Mouse (Mus musculus) gastrocnemius, adult 8-10 months (tissue): Measurements from ENCODE around the gene Gpr62. TPM values are rescaled to one million over a fixed set of nuclear protein-coding genes. Genes with fewer than 3 reads are reported as not detected.

Experiments used
- DNase-seq, 2 experiments: peaks; one replicate each; pipeline ENCODE4 v3.0.0; 2022; ENCODE audit warnings: low spot score in 2 of 2
- total RNA-seq, 4 experiments: library from RNA; stranded (reverse); gene quantifications; 2 replicates each; pipeline ENCODE4 v1.2.4; 2022

The Gpr62 gene
- total RNA-seq, 4 experiments from 2014 or later: 0.12 to 0.43 TPM; not detected in 2

GRCm38 (mm10) chr9:106475046-106475445 lies 9.3 kb upstream of the Gpr62 start:
- peak; percentile 15 to 43 for DNase-seq

GRCm38 (mm10) chr9:106474456-106474855 lies 8.7 kb upstream of the Gpr62 start:
- DNase-seq: peak; percentile 43 to 52

GRCm38 (mm10) chr9:106473753-106474105 lies 8.0 kb upstream of the Gpr62 start:
- DNase-seq: peak; percentile 5 to 12

- peak in 1 of 2 experiments; percentile 13 for DNase-seq
Measured at GRCm38 (mm10) chr9:106473081-106473752, 7.5 kb upstream of the Gpr62 start.

GRCm38 (mm10) chr9:106472321-106472720 lies 6.6 kb upstream of the Gpr62 start:
- DNase-seq: peak in 1 of 2 experiments; percentile 17

GRCm38 (mm10) chr9:106471892-106472291 lies 6.2 kb upstream of the Gpr62 start:
- peak; percentile 67 to 72 for DNase-seq

GRCm38 (mm10) chr9:106470991-106471750 lies 5.4 kb upstream of the Gpr62 start:
- peak in 1 of 2 experiments; percentile 2 for DNase-seq

- DNase-seq: no peak
Measured at GRCm38 (mm10) chr9:106469776-106470175, 4.0 kb upstream of the Gpr62 start.

GRCm38 (mm10) chr9:106469317-106469716 lies 3.6 kb upstream of the Gpr62 start:
- DNase-seq: no peak

- DNase-seq: no peak
Measured at GRCm38 (mm10) chr9:106467746-106468145, 2.0 kb upstream of the Gpr62 start.

GRCm38 (mm10) chr9:106466721-106467120 lies 983 bp upstream of the Gpr62 start:
- DNase-seq: no peak

- peak in 1 of 2 experiments; percentile 54 for DNase-seq
Measured at GRCm38 (mm10) chr9:106464751-106465541, 792 bp downstream of the Gpr62 start.

- no peak for DNase-seq
Measured at GRCm38 (mm10) chr9:106463122-106464063, 2.3 kb downstream of the Gpr62 start.

- no peak for DNase-seq
Measured at GRCm38 (mm10) chr9:106462430-106462800, 3.3 kb downstream of the Gpr62 start.

- no peak for DNase-seq
Measured at GRCm38 (mm10) chr9:106461641-106462429, 3.9 kb downstream of the Gpr62 start.

- no peak for DNase-seq
Measured at GRCm38 (mm10) chr9:106461026-106461415, 4.7 kb downstream of the Gpr62 start.

- no peak for DNase-seq
Measured at GRCm38 (mm10) chr9:106460401-106461025, 5.2 kb downstream of the Gpr62 start.

- no peak for DNase-seq
Measured at GRCm38 (mm10) chr9:106459946-106460345, 5.8 kb downstream of the Gpr62 start.

- no peak for DNase-seq
Measured at GRCm38 (mm10) chr9:106457920-106458319, 7.8 kb downstream of the Gpr62 start.

- no peak for DNase-seq
Measured at GRCm38 (mm10) chr9:106457163-106457559, 8.6 kb downstream of the Gpr62 start.
